Mouse (Mus musculus): ENCODE measurements around the gene Srek1ip1. TPM values are rescaled to one million over a fixed set of nuclear protein-coding genes. Genes with fewer than 3 reads are reported as not detected.

Srek1ip1 gene
- 10 to 100 TPM; 13.5 to 14.8 TPM for total RNA-seq (2023)

DNA sequence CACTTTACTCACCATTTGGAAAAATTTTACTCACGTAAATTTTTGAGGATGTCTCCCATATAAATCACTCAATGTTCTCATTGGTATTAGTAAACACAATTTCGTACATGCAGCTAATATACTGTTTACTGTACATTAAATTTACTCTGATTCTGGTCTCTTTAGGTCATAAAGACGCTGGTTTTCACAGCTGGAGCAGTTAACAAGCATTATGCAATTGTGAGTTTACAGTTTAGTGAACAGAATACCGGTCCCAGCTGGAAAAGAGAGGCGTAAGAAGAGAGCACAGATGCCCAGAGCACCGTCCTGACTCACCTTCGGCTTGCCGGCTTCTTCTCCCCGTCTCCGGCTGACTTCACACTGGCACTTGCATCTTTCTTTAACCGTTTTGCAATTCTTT, at the start of gene Srek1ip1:
Srek1ip1 (plus strand) TSS at position 301 of the 400 bp plus-strand sequence.

DNA sequence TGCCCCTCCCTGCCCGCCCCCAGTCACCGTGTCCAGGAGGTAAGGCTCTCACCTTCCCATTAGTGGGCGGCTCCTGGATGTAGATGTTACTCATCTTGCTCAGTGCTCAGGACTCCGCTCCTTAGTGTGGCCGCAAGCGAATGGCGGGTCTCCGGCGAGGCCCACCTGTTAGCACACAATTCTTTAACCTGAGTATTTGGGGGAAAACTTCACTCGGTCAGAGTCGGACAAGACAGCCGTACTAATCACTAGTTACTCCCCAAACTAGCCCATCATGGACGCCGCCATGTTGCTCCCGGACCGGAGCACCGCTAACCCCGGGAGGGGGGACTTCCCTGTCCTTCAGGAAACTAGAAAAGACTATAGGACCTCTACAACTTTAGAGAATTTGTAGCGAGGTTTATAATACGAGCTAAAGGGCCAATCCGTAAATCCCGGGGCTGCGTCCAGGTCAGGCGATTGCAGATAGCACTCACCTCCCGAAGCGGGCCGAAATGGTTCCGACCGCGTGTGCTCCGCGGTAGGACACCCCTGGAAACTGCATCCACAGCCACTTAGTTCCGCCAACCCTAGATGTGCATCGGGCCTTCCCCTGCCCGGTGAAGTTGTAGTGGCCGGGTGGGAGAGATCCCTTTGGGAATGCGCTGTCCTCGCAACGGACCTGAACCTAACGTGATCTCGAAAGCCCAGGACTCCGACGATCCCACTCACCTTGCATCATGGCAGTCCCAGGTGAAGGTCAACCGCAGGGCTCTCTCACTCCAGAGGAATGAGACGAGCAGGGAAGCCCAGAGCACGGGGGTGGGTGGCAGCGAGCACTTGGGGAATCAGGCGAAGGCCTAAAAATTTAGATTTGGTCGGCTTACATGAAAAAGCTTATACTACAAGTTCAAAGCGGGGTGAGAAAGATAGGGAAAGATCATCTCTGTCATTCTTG, 24.6 kb downstream of the Srek1ip1 start, which contains the start of gene Cwc27:
Cwc27 (minus strand) TSS at position 508 of the 937 bp plus-strand sequence.

DNA sequence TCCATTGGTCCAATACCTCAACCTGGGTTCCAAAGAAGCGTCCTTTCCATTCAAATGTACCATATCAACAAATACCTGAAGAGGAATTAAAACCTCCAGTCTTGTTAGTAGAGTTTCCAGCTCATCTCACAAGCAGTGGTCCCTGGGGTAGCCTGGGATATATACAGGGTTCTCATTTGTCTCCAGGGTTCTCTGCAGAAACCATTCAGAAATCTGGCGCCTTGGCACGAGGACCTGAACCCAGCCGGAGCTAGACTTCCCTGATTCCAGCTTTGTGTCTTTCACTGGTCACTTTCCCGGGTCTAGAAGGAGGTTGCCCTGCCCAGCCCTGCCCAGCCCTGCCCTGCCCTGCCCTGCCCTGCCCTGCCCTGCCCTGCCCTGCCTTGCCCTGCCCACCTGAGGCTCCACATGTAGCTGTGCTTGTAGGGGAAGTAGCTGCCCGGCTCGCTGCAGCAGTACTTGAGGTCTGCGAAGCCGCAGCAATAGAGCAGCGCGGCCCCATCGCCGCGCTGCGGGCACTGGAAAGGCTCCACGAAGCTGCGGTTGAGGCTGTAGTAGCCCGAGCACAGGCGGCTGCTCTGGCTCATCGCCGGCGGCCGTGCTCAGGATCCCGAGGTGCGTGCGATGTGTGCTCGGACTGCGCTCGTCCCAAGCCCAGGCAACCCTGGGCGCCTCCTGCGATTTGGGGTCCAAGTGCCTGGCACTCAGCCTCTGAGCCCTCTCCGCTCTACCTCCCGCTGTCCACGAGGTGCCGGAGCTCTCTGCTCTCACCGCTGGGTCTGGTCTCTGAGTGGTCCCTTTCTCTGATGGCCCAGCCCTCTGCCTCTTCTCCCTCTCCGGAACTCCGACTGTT, 71.1 kb downstream of the Srek1ip1 start, which contains the start of gene Shisal2b:
Shisal2b (minus strand) TSS at position 767 of the 853 bp plus-strand sequence.

Other genes starting within 250 kb of the Srek1ip1 start
- 10 to 100 TPM; 15.2 to 15.3 TPM for gene Cwc27, start 24.7 kb downstream of the Srek1ip1 start, total RNA-seq (2023)
- gene Shisal2b, start 71.4 kb downstream of the Srek1ip1 start, total RNA-seq (2023): not detected